Mouse (Mus musculus) lung, postnatal 0 days (tissue): ENCODE results near the gene Accs.

Experiments used
- CTCF ChIP-seq: IDR thresholded peaks from 2 replicates; pipeline ENCODE4 v1.5.1; 2016; ENCODE audit warnings: antibody characterized with exemption, mild to moderate bottlenecking
- EP300 ChIP-seq: IDR thresholded peaks from 2 replicates; pipeline ENCODE4 v1.6.1; 2016; ENCODE audit warnings: antibody characterized with exemption, mild to moderate bottlenecking, control low read depth

- TF ChIP-seq CTCF (no peak), EP300 (no peak)
Observed at GRCm38 (mm10) chr2:93868566-93868965, 18.8 kb upstream of the Accs start.
